Mouse (Mus musculus) heart, postnatal 0 days (tissue): ENCODE measurements around the gene Cacna1e.

Source experiments
- CTCF ChIP-seq: IDR thresholded peaks from 2 replicates; pipeline ENCODE4 v1.5.1; 2016; ENCODE audit warnings: antibody characterized with exemption, control low read depth, low read depth
- EP300 ChIP-seq: IDR thresholded peaks from 2 replicates; pipeline ENCODE4 v1.6.1; 2016; ENCODE audit warnings: antibody characterized with exemption, low read depth

DNA sequence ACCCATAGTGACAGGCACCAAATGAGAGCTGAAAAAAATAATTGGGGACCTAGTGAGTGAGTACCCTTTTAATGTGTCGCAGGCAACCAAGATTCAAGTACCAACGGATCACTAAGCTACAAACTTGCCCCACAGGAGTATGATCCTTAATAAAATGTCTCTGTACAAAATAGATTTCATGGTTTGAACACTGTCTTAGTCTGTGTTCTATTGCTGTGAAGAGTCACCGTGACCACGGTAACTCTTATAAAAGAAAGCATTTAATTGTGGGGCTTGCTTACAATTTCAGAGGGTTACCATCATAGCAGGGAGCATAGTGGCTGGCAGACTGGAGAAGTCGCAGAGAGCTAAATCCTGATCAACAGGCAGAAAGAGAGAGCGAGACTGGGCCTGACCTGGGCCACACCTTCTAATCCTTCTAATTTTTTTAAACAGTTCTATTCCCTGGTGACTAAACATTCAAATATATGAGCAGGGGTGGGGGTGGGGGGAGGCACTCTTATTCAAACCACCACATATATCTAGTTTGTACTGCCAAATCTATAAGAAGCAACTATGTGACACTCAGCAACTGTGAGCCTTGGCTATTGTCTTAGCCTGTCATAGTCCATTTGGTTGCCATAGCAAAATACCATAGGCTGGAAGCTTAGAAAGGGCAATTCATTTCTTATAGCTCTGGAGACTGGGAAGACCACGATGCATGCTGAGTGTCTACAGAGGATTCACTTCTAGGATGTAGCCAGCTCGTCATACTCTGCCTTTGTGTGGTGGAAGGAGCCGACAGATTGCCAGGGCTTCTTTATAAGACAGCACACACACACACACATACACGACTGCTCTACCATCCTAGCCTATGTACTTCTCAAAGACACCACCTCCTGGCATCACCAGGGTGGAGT is 52.8 kb downstream of the Cacna1e start:
- TF ChIP-seq CTCF (no peak), EP300 (no peak)
